Mouse (Mus musculus) thymus, adult 2 months (tissue): Measurements from ENCODE around the gene Cog5.

ENCODE experiments used
- CTCF ChIP-seq: fragments of 200-500 bp; IDR thresholded peaks from 2 replicates; pipeline ENCODE4 v1.5.1; 2012; ENCODE audit warnings: mild to moderate bottlenecking, control low read depth, low read length, moderate library complexity, borderline replicate concordance; ENCODE audit not compliant: control insufficient read depth, poor library complexity, insufficient read depth; ENCODE audit errors: extremely low read depth
- POLR2A ChIP-seq: fragments of 200-500 bp; IDR thresholded peaks from 2 replicates; pipeline ENCODE4 v1.6.1; 2012; ENCODE audit warnings: mild to moderate bottlenecking, low read length, control low read depth, moderate library complexity; ENCODE audit not compliant: control insufficient read depth, poor library complexity, insufficient read depth; ENCODE audit errors: extremely low read depth

- TF ChIP-seq CTCF (no peak), POLR2A (no peak)
Measured at GRCm38 (mm10) chr12:31938391-31938997, 283.8 kb downstream of the Cog5 start.
